Mouse (Mus musculus) forebrain, embryonic 11.5 days (tissue): Measurements from ENCODE around the gene Sphk1. TPM values are rescaled to one million over a fixed set of nuclear protein-coding genes. Genes with fewer than 3 reads are reported as not detected.

Experiments
- ATAC-seq: fragments of 200-750 bp; cut with Nextera tagmentation; replicated peaks from 2 replicates; pipeline ENCODE4 v1.8.0; 2017; ENCODE audit warnings: moderate TSS enrichment; ENCODE audit not compliant: low FRiP score
- DNase-seq: peaks from one replicate; pipeline ENCODE4 v3.0.0-alpha.2; 2017; ENCODE audit warnings: low spot score
- H3K27ac ChIP-seq: fragments of 300-500 bp; sonication (generic); 2 replicates; pipeline ENCODE4 v1.5.1; 2014; ENCODE audit warnings: low read depth, low read length
- H3K27me3 ChIP-seq: fragments of 300-500 bp; sonication (generic); 2 replicates; pipeline ENCODE4 v1.6.1; 2014; ENCODE audit warnings: mild to moderate bottlenecking, low read length, mixed read lengths; ENCODE audit not compliant: control insufficient read depth, insufficient read depth
- H3K36me3 ChIP-seq: fragments of 300-500 bp; sonication (generic); 2 replicates; pipeline ENCODE4 v1.6.1; 2014; ENCODE audit warnings: mild to moderate bottlenecking, low read length, moderate library complexity, mixed read lengths; ENCODE audit not compliant: control insufficient read depth, insufficient read depth
- H3K4me1 ChIP-seq: fragments of 300-500 bp; sonication (generic); replicated peaks from 2 replicates; pipeline ENCODE4 v1.6.1; 2014; ENCODE audit warnings: low read length, mixed read lengths; ENCODE audit not compliant: control insufficient read depth, insufficient read depth
- H3K4me2 ChIP-seq: fragments of 300-500 bp; sonication (generic); 2 replicates; pipeline ENCODE4 v1.6.1; 2014; ENCODE audit warnings: low read depth, mild to moderate bottlenecking, low read length, moderate library complexity, mixed read lengths; ENCODE audit not compliant: severe bottlenecking
- H3K4me3 ChIP-seq: fragments of 300-500 bp; sonication (generic); 2 replicates; pipeline ENCODE4 v1.5.1; 2014; ENCODE audit warnings: low read depth, low read length
- H3K9ac ChIP-seq: fragments of 300-500 bp; sonication (generic); 2 replicates; pipeline ENCODE4 v1.6.1; 2014; ENCODE audit warnings: low read length
- H3K9me3 ChIP-seq: fragments of 300-500 bp; sonication (generic); 2 replicates; pipeline ENCODE4 v1.6.1; 2016; ENCODE audit warnings: low read length, mixed read lengths; ENCODE audit not compliant: control insufficient read depth
- WGBS: fragments of 180-500 bp; shearing (Covaris S2); extraction: QIAGEN DNeasy Blood & Tissue Kit; methylation state at CpG from one replicate; pipeline ENCODE4 v1.1.7; 2014; 5-methylcytosine and 5-hydroxymethylcytosine counted together
- polyA plus RNA-seq: library from polyadenylated mRNA; unstranded; fragments of >200 nt; fragmentation: Nextera tagmentation; extraction: Ambion mirVana; gene quantifications from 2 replicates; pipeline ENCODE4 v1.2.1, GENCODE M21; 2014

The Sphk1 gene
- polyA plus RNA-seq, 1 experiment from 2014 or later, result 3.8 TPM

- no peak overlapping the region for H3K4me3 ChIP-seq
- 86% methylated on average over 6 of the region's 6 CpGs for WGBS
- ATAC-seq (no peak), DNase-seq (no peak)
- H3K4me1 ChIP-seq, result peaks cover 2% of the 10 kb centered on the region; the same call in 1 of the 2 replicates
- no peak overlapping the region for H3K27ac ChIP-seq
- H3K9ac ChIP-seq, result no peak overlapping the region
- no peaks in the 10 kb centered on the region for H3K9me3 ChIP-seq
- no peak overlapping the region for H3K4me2 ChIP-seq
- no peaks in the 10 kb centered on the region for H3K27me3 ChIP-seq
- H3K36me3 ChIP-seq, result no peaks in the 10 kb centered on the region
These were observed 55.0 kb downstream of the Sphk1 start for GRCm38 (mm10) chr11:116585682-116586081.

Other genes starting within 250 kb of the Sphk1 start
- 0.27 TPM in 1 of 2 replicates, not detected in the other for gene Galr2, start 250.0 kb upstream of the Sphk1 start, polyA plus RNA-seq
- gene Exoc7, start 223.7 kb upstream of the Sphk1 start, polyA plus RNA-seq, result 67.8 and 71.1 TPM in 2 replicates
- gene Foxj1, start 195.5 kb upstream of the Sphk1 start, polyA plus RNA-seq, result 5.3 and 6.8 TPM in 2 replicates
- gene Rnf157, start 117.9 kb upstream of the Sphk1 start, polyA plus RNA-seq, result 25.0 and 26.1 TPM in 2 replicates
- gene Ubald2, start 96.8 kb upstream of the Sphk1 start, polyA plus RNA-seq, result 80.2 and 83.7 TPM in 2 replicates
- gene Qrich2, start 64.7 kb upstream of the Sphk1 start, polyA plus RNA-seq, result not detected in 2 replicates
- 188 and 195 TPM in 2 replicates for gene Prpsap1, start 36.7 kb upstream of the Sphk1 start, polyA plus RNA-seq
- 23.5 and 25.9 TPM in 2 replicates for gene Ube2o, start 50.5 kb downstream of the Sphk1 start, polyA plus RNA-seq
- gene Aanat, start 55.5 kb downstream of the Sphk1 start, polyA plus RNA-seq, result not detected in 2 replicates
- 2.5 and 2.7 TPM in 2 replicates for gene Rhbdf2, start 96.1 kb downstream of the Sphk1 start, polyA plus RNA-seq
- gene Prcd, start 122.6 kb downstream of the Sphk1 start, polyA plus RNA-seq, result 0.23 and 0.67 TPM in 2 replicates
- 1.7 TPM in 2 replicates for gene Cygb, start 123.4 kb downstream of the Sphk1 start, polyA plus RNA-seq
- gene St6galnac1, start 244.6 kb downstream of the Sphk1 start, polyA plus RNA-seq, result not detected in 2 replicates